Mouse (Mus musculus): ENCODE data around the gene Fbxl21. TPM values are rescaled to one million over a fixed set of nuclear protein-coding genes. Genes with fewer than 3 reads are reported as not detected.

The Fbxl21 gene
- total RNA-seq, 2 experiments from 2014 or later, result 6.6 to 6.8 TPM

DNA sequence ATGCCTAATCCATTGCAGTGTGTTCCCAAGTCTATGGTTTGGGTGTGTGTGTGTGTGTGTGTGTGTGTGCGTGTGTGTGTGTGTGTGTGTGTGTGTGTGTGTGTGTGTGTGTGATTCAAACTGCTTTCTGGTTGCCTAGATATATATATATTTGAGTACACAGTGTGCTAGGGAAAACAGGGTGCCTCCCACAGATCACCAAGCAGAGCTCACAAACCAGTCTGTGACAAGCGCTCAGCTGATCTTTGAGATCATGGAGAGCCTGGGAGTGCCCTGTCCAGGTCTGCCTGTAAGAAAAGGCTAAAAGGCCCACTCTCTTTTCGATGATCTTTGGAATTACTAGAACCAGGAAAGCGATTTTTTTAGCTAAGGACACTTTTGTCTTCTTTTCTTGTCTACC lies 52.8 kb downstream of the Fbxl21 start:
- DNase-seq (ENCODE audit: low spot score in 2 of 2), result no peak
- intact Hi-C loops (cut with DNase I), result no loop called here

GRCm38 (mm10) chr13:56575701-56576321 lies 53.5 kb downstream of the Fbxl21 start:
- intact Hi-C loops (cut with DNase I), result no loop called here
- peak in 1 of 2 experiments; percentile 64 for DNase-seq (ENCODE audit: low spot score in 2 of 2)

DNA sequence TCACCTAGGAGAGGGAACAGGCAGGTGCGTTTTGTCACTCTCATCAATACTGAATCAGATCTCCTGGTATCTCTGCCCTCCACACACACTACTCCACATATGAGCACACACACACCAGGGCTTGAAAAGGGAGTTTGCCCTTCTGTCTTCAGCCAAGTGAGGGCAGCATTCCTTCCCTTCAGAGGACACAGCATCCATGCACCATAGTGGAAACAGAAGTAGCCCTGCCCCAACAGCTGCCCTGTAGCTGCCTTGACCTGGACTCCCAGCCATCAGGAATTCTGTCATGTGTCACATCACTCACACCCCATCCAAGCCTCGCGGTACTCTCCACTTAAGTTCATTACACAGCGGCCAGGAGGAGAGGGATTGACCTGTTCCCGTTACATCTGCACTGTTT lies 55.8 kb downstream of the Fbxl21 start:
- no peak for DNase-seq (ENCODE audit: low spot score in 2 of 2)
- intact Hi-C loops (cut with DNase I), result no loop called here

DNA sequence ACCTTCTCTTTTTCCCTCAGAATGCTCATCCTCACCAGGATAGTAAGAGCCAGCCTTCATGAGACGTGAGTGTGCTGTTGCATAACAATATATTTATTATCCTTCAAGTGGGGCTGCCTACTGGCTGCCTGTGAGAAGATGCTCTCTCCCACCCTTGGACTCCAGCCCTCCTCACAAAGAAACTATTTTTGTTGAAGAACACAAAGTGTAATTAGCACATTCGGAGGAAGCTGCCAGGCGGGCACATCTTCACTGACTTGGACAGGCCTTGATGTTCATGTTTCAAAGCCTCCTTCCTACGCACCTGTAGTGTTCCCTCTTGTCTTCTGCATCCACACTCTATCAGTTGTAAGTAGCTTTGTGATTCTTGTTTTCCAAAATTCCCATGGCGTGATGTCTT lies 58.2 kb downstream of the Fbxl21 start:
- DNase-seq (ENCODE audit: low spot score in 2 of 2), result no peak
- intact Hi-C loops (cut with DNase I), result no loop called here

DNA sequence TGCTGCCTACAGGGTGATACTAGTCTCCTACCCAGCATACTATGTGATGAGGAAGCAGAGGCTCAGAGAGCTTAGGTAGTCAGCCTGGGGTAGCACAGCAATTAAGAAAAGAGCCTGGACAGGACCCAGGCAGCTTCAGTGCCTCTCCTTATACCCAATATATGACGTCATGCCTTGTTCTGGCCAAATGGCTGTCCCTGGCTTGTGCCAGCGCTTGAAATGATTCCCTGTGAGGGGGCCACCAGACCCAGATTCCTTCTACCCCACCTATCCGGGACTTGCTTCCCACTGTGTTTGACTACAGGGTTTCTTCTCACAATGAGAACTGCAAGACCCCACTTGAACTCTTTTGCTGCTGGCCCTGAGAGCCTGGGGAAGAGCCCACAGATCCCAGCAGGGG lies 59.2 kb downstream of the Fbxl21 start:
- intact Hi-C loops (cut with DNase I), result no loop called here

GRCm38 (mm10) chr13:56581961-56582434 lies 59.7 kb downstream of the Fbxl21 start:
- no peak for DNase-seq (ENCODE audit: low spot score in 2 of 2)
- intact Hi-C loops (cut with DNase I), result no loop called here

More for the DNA sequence above, 59.2 kb downstream of the Fbxl21 start:
- no peak for DNase-seq (ENCODE audit: low spot score in 2 of 2)

GRCm38 (mm10) chr13:56582720-56583119 lies 60.4 kb downstream of the Fbxl21 start:
- no peak for DNase-seq (ENCODE audit: low spot score in 2 of 2)
- intact Hi-C loops (cut with DNase I), result no loop called here

- intact Hi-C loops (cut with DNase I), result no loop called here
- no peak for DNase-seq (ENCODE audit: low spot score in 2 of 2)
Observed at GRCm38 (mm10) chr13:56586046-56586445, 63.8 kb downstream of the Fbxl21 start.

Other genes with a start within 250 kb of the Fbxl21 start
- gene Cxcl14, start 225.9 kb upstream of the Fbxl21 start, total RNA-seq (2021), result 100 to 1,000 TPM; 134 to 153 TPM
- not detected for gene Gm3045, start 95.9 kb upstream of the Fbxl21 start, total RNA-seq (2021)
- gene Slc25a48, start 84.1 kb upstream of the Fbxl21 start, total RNA-seq (2021), result under 1 TPM in 1 of 2 experiments, not detected in 1; 0.11 TPM
- not detected for gene Il9, start 40.2 kb upstream of the Fbxl21 start, total RNA-seq (2021)
- not detected for gene Lect2, start 26.0 kb downstream of the Fbxl21 start, total RNA-seq (2021)
- gene Tgfbi, start 87.1 kb downstream of the Fbxl21 start, total RNA-seq (2021), result 1 to 10 TPM; 2.9 to 4.3 TPM
- gene Smad5, start 180.5 kb downstream of the Fbxl21 start, total RNA-seq (2021), result 10 to 100 TPM; 18.1 to 23.1 TPM
- gene Gm45623, start 231.4 kb downstream of the Fbxl21 start, total RNA-seq (2021), result 10 to 100 TPM; 13.0 to 16.7 TPM